Mouse (Mus musculus): Measurements from ENCODE around the gene Ccl17. TPM values are rescaled to one million over a fixed set of nuclear protein-coding genes. Genes with fewer than 3 reads are reported as not detected.

The Ccl17 gene
- polyA plus RNA-seq, 1 experiment, result 0.94 TPM

DNA sequence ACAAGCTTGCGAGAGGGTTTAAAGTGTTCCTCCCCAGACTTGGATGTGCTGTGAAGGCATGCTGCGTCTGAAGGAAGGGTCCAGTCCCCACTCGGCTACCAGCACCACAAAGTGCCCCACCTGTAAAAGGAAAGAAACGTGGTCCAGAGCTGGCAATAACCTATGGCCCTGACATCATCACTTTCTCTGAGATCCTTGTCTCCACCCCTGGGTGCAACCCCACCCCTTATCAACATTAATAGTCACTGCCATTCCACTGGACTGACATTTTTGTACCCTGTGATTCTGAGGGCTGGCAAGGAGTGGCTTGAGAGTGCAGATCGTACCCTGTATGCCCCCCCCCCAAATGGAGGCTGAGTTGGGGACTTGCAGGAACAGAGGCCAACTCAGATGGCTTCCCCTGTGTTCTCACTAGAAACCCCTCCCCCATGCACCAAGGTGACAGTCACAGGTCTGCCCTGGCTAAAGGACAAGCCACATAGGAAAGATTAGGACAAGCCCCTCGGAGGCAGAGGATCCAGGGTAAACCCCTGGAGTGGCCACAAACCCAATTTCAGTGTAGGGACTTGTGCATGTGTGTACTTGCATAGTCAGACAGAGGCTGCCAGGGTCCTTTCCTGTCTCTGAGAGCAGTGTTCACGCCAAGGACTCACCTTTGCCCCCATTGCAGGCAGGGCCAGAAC lies 29.0 kb upstream of the Ccl17 start:
- TF ChIP-seq POLR2A (IDR thresholded peaks at IDR 0.05; ENCODE audit: low read depth, low read length), result no peak
- no peak for TF ChIP-seq CTCF (IDR thresholded peaks at IDR 0.05; ENCODE audit: extremely low read depth, insufficient read length, insufficient replicate concordance, low read depth, low read length)

DNA sequence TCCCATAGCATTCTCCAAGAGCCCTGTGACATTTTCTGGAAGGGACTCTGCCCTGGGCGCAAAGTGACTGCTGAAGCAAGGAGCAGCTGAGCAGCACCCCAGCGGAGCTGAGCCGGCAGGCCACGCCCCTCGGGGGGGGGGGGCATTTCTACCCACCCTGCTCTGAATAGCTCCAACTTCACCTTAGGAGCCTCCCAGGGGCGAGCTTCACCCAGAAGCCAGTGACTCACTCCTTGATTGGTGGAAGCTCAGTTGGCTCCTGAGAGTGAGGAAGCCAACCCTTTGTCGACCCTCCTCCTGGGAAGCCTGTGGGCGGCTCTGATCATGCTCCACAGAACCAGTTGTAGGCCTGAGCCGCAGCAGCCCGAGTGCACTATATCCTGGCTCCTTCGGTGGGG lies 28.4 kb upstream of the Ccl17 start:
- H3K27ac ChIP-seq (ENCODE audit: insufficient read depth, low read depth, low read length), result peak overlapping the region; percentile 98
- WGBS, result 12% methylated on average over 11 of the region's 11 CpGs
- TF ChIP-seq POLR2A (IDR thresholded peaks at IDR 0.05; ENCODE audit: low read depth, low read length) (peak; percentile 27; the same call in 1 of the 2 replicates), CTCF (IDR thresholded peaks at IDR 0.05; ENCODE audit: extremely low read depth, insufficient read length, insufficient replicate concordance, low read depth, low read length) (no peak)
- H3K4me3 ChIP-seq (ENCODE audit: low read depth, low read length), result peak overlapping the region; percentile 10; the same call in 1 of the 2 replicates
- peaks cover 10% of the 10 kb centered on the region for H3K36me3 ChIP-seq (ENCODE audit: control insufficient read depth, insufficient read depth, low read length)
- no peaks in the 10 kb centered on the region for H3K27me3 ChIP-seq (ENCODE audit: control insufficient read depth, insufficient read depth, low read length)
- H3K4me1 ChIP-seq (ENCODE audit: control insufficient read depth, insufficient read depth, insufficient read length, low read length), result peaks cover 61% of the 10 kb centered on the region

More for the DNA sequence above, 29.0 kb upstream of the Ccl17 start:
- WGBS, result 36% methylated on average over 7 of the region's 7 CpGs
- Histone ChIP-seq H3K27ac (ENCODE audit: insufficient read depth, low read depth, low read length) (peak overlapping the region; percentile 98), H3K4me3 (ENCODE audit: low read depth, low read length) (peak overlapping the region; percentile 24), H3K36me3 (ENCODE audit: control insufficient read depth, insufficient read depth, low read length) (peaks cover 10% of the 10 kb centered on the region), H3K27me3 (ENCODE audit: control insufficient read depth, insufficient read depth, low read length) (no peaks in the 10 kb centered on the region), H3K4me1 (ENCODE audit: control insufficient read depth, insufficient read depth, insufficient read length, low read length) (peaks cover 61% of the 10 kb centered on the region)

DNA sequence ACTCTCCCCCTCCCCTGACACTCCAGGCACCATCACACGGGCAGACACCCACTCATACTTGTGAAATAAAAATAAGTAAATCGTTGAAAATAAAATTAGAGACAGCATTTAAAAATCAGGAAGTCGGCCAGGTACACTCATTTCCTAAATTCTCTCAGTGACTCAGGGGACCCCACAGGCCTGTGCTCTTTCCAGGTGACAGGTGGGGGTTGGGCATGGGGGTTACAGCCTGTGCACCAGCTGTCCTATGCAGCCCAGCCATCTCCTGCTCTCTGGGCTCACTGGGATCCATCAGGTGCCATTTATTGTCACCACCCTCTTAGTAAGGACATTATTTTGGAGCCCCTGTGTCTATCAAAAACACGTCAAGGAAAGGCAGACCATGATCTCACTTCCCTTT lies 26.4 kb upstream of the Ccl17 start:
- Histone ChIP-seq H3K27me3 (ENCODE audit: control insufficient read depth, insufficient read depth, low read length) (no peaks in the 10 kb centered on the region), H3K27ac (ENCODE audit: insufficient read depth, low read depth, low read length) (peak overlapping the region; percentile 87), H3K4me3 (ENCODE audit: low read depth, low read length) (no peak overlapping the region), H3K4me1 (ENCODE audit: control insufficient read depth, insufficient read depth, insufficient read length, low read length) (peaks cover 63% of the 10 kb centered on the region), H3K36me3 (ENCODE audit: control insufficient read depth, insufficient read depth, low read length) (peaks cover 10% of the 10 kb centered on the region)
- TF ChIP-seq CTCF (IDR thresholded peaks at IDR 0.05; ENCODE audit: extremely low read depth, insufficient read length, insufficient replicate concordance, low read depth, low read length) (no peak), POLR2A (IDR thresholded peaks at IDR 0.05; ENCODE audit: low read depth, low read length) (no peak)
- 76% methylated on average over 4 of the region's 4 CpGs for WGBS

GRCm38 (mm10) chr8:94785247-94785985 lies 24.8 kb upstream of the Ccl17 start:
- Histone ChIP-seq H3K27ac (ENCODE audit: insufficient read depth, low read depth, low read length) (peak overlapping the region; percentile 87), H3K36me3 (ENCODE audit: control insufficient read depth, insufficient read depth, low read length) (peaks cover 4% of the 10 kb centered on the region; the same call in 1 of the 2 replicates), H3K4me1 (ENCODE audit: control insufficient read depth, insufficient read depth, insufficient read length, low read length) (peaks cover 58% of the 10 kb centered on the region), H3K27me3 (ENCODE audit: control insufficient read depth, insufficient read depth, low read length) (no peaks in the 10 kb centered on the region), H3K4me3 (ENCODE audit: low read depth, low read length) (no peak overlapping the region)
- WGBS, result 19% methylated on average over 12 of the region's 12 CpGs
- TF ChIP-seq POLR2A (IDR thresholded peaks at IDR 0.05; ENCODE audit: low read depth, low read length) (no peak), CTCF (IDR thresholded peaks at IDR 0.05; ENCODE audit: extremely low read depth, insufficient read length, insufficient replicate concordance, low read depth, low read length) (peak; percentile 57; the same call in 1 of the 2 replicates)

GRCm38 (mm10) chr8:94785995-94786595 lies 24.2 kb upstream of the Ccl17 start:
- no peak for TF ChIP-seq CTCF (IDR thresholded peaks at IDR 0.05; ENCODE audit: extremely low read depth, insufficient read length, insufficient replicate concordance, low read depth, low read length)
- WGBS, result 67% methylated on average over 6 of the region's 6 CpGs
- Histone ChIP-seq H3K4me1 (ENCODE audit: control insufficient read depth, insufficient read depth, insufficient read length, low read length) (peaks cover 51% of the 10 kb centered on the region), H3K27ac (ENCODE audit: insufficient read depth, low read depth, low read length) (no peak overlapping the region), H3K4me3 (ENCODE audit: low read depth, low read length) (no peak overlapping the region), H3K27me3 (ENCODE audit: control insufficient read depth, insufficient read depth, low read length) (no peaks in the 10 kb centered on the region), H3K36me3 (ENCODE audit: control insufficient read depth, insufficient read depth, low read length) (no peaks in the 10 kb centered on the region)

- no peak overlapping the region for H3K4me3 ChIP-seq (ENCODE audit: low read depth, low read length)
- peaks cover 40% of the 10 kb centered on the region for H3K4me1 ChIP-seq (ENCODE audit: control insufficient read depth, insufficient read depth, insufficient read length, low read length)
- H3K36me3 ChIP-seq (ENCODE audit: control insufficient read depth, insufficient read depth, low read length), result no peaks in the 10 kb centered on the region
- H3K27me3 ChIP-seq (ENCODE audit: control insufficient read depth, insufficient read depth, low read length), result no peaks in the 10 kb centered on the region
- TF ChIP-seq POLR2A (IDR thresholded peaks at IDR 0.05; ENCODE audit: low read depth, low read length) (0 out of 2 replicates have a peak, but pooled peaks have one; percentile 16), CTCF (IDR thresholded peaks at IDR 0.05; ENCODE audit: extremely low read depth, insufficient read length, insufficient replicate concordance, low read depth, low read length) (no peak)
- WGBS, result 47% methylated on average over 15 of the region's 15 CpGs
- peak overlapping the region; percentile 87 for H3K27ac ChIP-seq (ENCODE audit: insufficient read depth, low read depth, low read length)
These were observed 22.4 kb upstream of the Ccl17 start for GRCm38 (mm10) chr8:94787524-94788501.

Data from small intestine, adult 2 months (tissue).